Mouse (Mus musculus): ENCODE results near the gene 1700016D06Rik. TPM values are rescaled to one million over a fixed set of nuclear protein-coding genes. Genes with fewer than 3 reads are reported as not detected.

1700016D06Rik gene
- polyA plus RNA-seq (2014; fragmentation: Illumina TruSeq; extraction: RNeasy Lipid Tissue Mini Kit (QIAGEN cat#74804); ENCODE audit: low read depth, low replicate concordance), result not detected

GRCm38 (mm10) chr8:11701033-11701362, at the start of gene 1700016D06Rik:
TSS of gene 1700016D06Rik (minus strand) at chr8:11701063.

GRCm38 (mm10) chr8:11727651-11728481, 27.0 kb upstream of the 1700016D06Rik start, which contains the start of gene Arhgef7:
TSS of gene Arhgef7 (plus strand) at chr8:11727721.

GRCm38 (mm10) chr8:11635611-11636081, 65.2 kb downstream of the 1700016D06Rik start, which contains the start of gene Ankrd10:
TSS of gene Ankrd10 (minus strand) at chr8:11635757.

Other genes starting within 250 kb of the 1700016D06Rik start
- gene Rab20, start 222.4 kb downstream of the 1700016D06Rik start, polyA plus RNA-seq (2014; fragmentation: Illumina TruSeq; extraction: RNeasy Lipid Tissue Mini Kit (QIAGEN cat#74804); ENCODE audit: low read depth, low replicate concordance), result 28.7 TPM
- gene Naxd, start 203.6 kb downstream of the 1700016D06Rik start, polyA plus RNA-seq (2014; fragmentation: Illumina TruSeq; extraction: RNeasy Lipid Tissue Mini Kit (QIAGEN cat#74804); ENCODE audit: low read depth, low replicate concordance), result 64.4 TPM
- 53.9 TPM for gene Cars2, start 150.3 kb downstream of the 1700016D06Rik start, polyA plus RNA-seq (2014; fragmentation: Illumina TruSeq; extraction: RNeasy Lipid Tissue Mini Kit (QIAGEN cat#74804); ENCODE audit: low read depth, low replicate concordance)
- gene Ing1, start 145.5 kb downstream of the 1700016D06Rik start, polyA plus RNA-seq (2014; fragmentation: Illumina TruSeq; extraction: RNeasy Lipid Tissue Mini Kit (QIAGEN cat#74804); ENCODE audit: low read depth, low replicate concordance), result 25.7 TPM
- gene Ankrd10, start 65.3 kb downstream of the 1700016D06Rik start, polyA plus RNA-seq (2014; fragmentation: Illumina TruSeq; extraction: RNeasy Lipid Tissue Mini Kit (QIAGEN cat#74804); ENCODE audit: low read depth, low replicate concordance), result 34.5 TPM
- gene Arhgef7, start 26.7 kb upstream of the 1700016D06Rik start, polyA plus RNA-seq (2014; fragmentation: Illumina TruSeq; extraction: RNeasy Lipid Tissue Mini Kit (QIAGEN cat#74804); ENCODE audit: low read depth, low replicate concordance), result 76.8 TPM
- not detected for gene Tex29, start 139.4 kb upstream of the 1700016D06Rik start, polyA plus RNA-seq (2014; fragmentation: Illumina TruSeq; extraction: RNeasy Lipid Tissue Mini Kit (QIAGEN cat#74804); ENCODE audit: low read depth, low replicate concordance)